Mouse (Mus musculus): ENCODE measurements at regions not wholly inside any gene's neighbourhood (a gene's known extent, or its start where the extent isn't known, plus 50 kb on each side); places are given as distances from the start of the nearest gene placed in this dataset.

GRCm38 (mm10) chr5:71381407-71381806, 166.6 kb downstream of the Cox7b2 start:
- ATAC-seq (ENCODE audit: low FRiP score) (no peak), DNase-seq (ENCODE audit: low spot score, missing footprints) (peak; percentile 10)
- Histone ChIP-seq H3K27me3 (ENCODE audit: control insufficient read depth, insufficient read depth, low read length) (no peaks in the 10 kb centered on the region), H3K4me2 (no peak overlapping the region), H3K9me3 (ENCODE audit: control insufficient read depth, low read length) (no peaks in the 10 kb centered on the region), H3K4me1 (ENCODE audit: control insufficient read depth, insufficient read depth, low read length) (no peaks in the 10 kb centered on the region), H3K9ac (ENCODE audit: low read length) (no peak overlapping the region), H3K36me3 (ENCODE audit: control insufficient read depth, insufficient read depth, low read length) (no peaks in the 10 kb centered on the region), H3K4me3 (ENCODE audit: low read depth, low read length) (no peak overlapping the region), H3K27ac (ENCODE audit: low read depth, low read length) (no peak overlapping the region)
- whole genome bisulfite sequencing, result 81% methylated on average over 2 of the region's 2 CpGs

GRCm38 (mm10) chr5:71366196-71366858, 181.7 kb downstream of the Cox7b2 start:
- H3K4me2 ChIP-seq, result no peak overlapping the region
- no peaks in the 10 kb centered on the region for H3K9me3 ChIP-seq (ENCODE audit: control insufficient read depth, low read length)
- WGBS, result 69% methylated on average over 3 of the region's 3 CpGs
- H3K27me3 ChIP-seq (ENCODE audit: control insufficient read depth, insufficient read depth, low read length), result no peaks in the 10 kb centered on the region
- H3K9ac ChIP-seq (ENCODE audit: low read length), result no peak overlapping the region
- no peaks in the 10 kb centered on the region for H3K4me1 ChIP-seq (ENCODE audit: control insufficient read depth, insufficient read depth, low read length)
- DNase-seq (ENCODE audit: low spot score, missing footprints) (peak; percentile 51), ATAC-seq (ENCODE audit: low FRiP score) (no peak)
- no peak overlapping the region for H3K4me3 ChIP-seq (ENCODE audit: low read depth, low read length)
- H3K36me3 ChIP-seq (ENCODE audit: control insufficient read depth, insufficient read depth, low read length), result no peaks in the 10 kb centered on the region
- no peak overlapping the region for H3K27ac ChIP-seq (ENCODE audit: low read depth, low read length)

- H3K4me2 ChIP-seq, result no peak overlapping the region
- DNase-seq (ENCODE audit: low spot score, missing footprints) (no peak), ATAC-seq (ENCODE audit: low FRiP score) (no peak)
- no peaks in the 10 kb centered on the region for H3K9me3 ChIP-seq (ENCODE audit: control insufficient read depth, low read length)
- WGBS, result 86% methylated on average over 3 of the region's 3 CpGs
- no peaks in the 10 kb centered on the region for H3K36me3 ChIP-seq (ENCODE audit: control insufficient read depth, insufficient read depth, low read length)
- H3K4me3 ChIP-seq (ENCODE audit: low read depth, low read length), result no peak overlapping the region
- no peaks in the 10 kb centered on the region for H3K4me1 ChIP-seq (ENCODE audit: control insufficient read depth, insufficient read depth, low read length)
- H3K27ac ChIP-seq (ENCODE audit: low read depth, low read length), result no peak overlapping the region
- H3K9ac ChIP-seq (ENCODE audit: low read length), result no peak overlapping the region
- H3K27me3 ChIP-seq (ENCODE audit: control insufficient read depth, insufficient read depth, low read length), result no peaks in the 10 kb centered on the region
Measured at GRCm38 (mm10) chr5:71341512-71341911, 206.5 kb downstream of the Cox7b2 start.

- whole genome bisulfite sequencing, result 83% methylated on average over 6 of the region's 6 CpGs
- H3K27me3 ChIP-seq (ENCODE audit: control insufficient read depth, insufficient read depth, low read length), result no peaks in the 10 kb centered on the region
- H3K4me2 ChIP-seq, result no peak overlapping the region
- H3K27ac ChIP-seq (ENCODE audit: low read depth, low read length), result no peak overlapping the region
- no peaks in the 10 kb centered on the region for H3K4me1 ChIP-seq (ENCODE audit: control insufficient read depth, insufficient read depth, low read length)
- DNase-seq (ENCODE audit: low spot score, missing footprints), result no peak
- H3K9me3 ChIP-seq (ENCODE audit: control insufficient read depth, low read length), result no peaks in the 10 kb centered on the region
- no peak for ATAC-seq (ENCODE audit: low FRiP score)
- no peaks in the 10 kb centered on the region for H3K36me3 ChIP-seq (ENCODE audit: control insufficient read depth, insufficient read depth, low read length)
- no peak overlapping the region for H3K4me3 ChIP-seq (ENCODE audit: low read depth, low read length)
- no peak overlapping the region for H3K9ac ChIP-seq (ENCODE audit: low read length)
Measured at GRCm38 (mm10) chr5:71309414-71309813, 213.8 kb upstream of the Gabra2 start.

- no peak overlapping the region for H3K4me3 ChIP-seq (ENCODE audit: low read depth, low read length)
- no peaks in the 10 kb centered on the region for H3K9me3 ChIP-seq (ENCODE audit: control insufficient read depth, low read length)
- H3K36me3 ChIP-seq (ENCODE audit: control insufficient read depth, insufficient read depth, low read length), result no peaks in the 10 kb centered on the region
- H3K9ac ChIP-seq (ENCODE audit: low read length), result no peak overlapping the region
- no peaks in the 10 kb centered on the region for H3K27me3 ChIP-seq (ENCODE audit: control insufficient read depth, insufficient read depth, low read length)
- no peaks in the 10 kb centered on the region for H3K4me1 ChIP-seq (ENCODE audit: control insufficient read depth, insufficient read depth, low read length)
- no peak overlapping the region for H3K27ac ChIP-seq (ENCODE audit: low read depth, low read length)
- ATAC-seq (ENCODE audit: low FRiP score) (no peak), DNase-seq (ENCODE audit: low spot score, missing footprints) (no peak)
- WGBS, result 72% methylated on average over 7 of the region's 7 CpGs
- H3K4me2 ChIP-seq, result no peak overlapping the region
Measured at GRCm38 (mm10) chr5:71262202-71262883, 166.7 kb upstream of the Gabra2 start.

GRCm38 (mm10) chr5:71249273-71249672, 153.6 kb upstream of the Gabra2 start:
- DNase-seq (ENCODE audit: low spot score, missing footprints) (no peak), ATAC-seq (ENCODE audit: low FRiP score) (no peak)
- 81% methylated on average over 2 of the region's 2 CpGs for whole genome bisulfite sequencing
- no peak overlapping the region for H3K4me3 ChIP-seq (ENCODE audit: low read depth, low read length)
- H3K9ac ChIP-seq (ENCODE audit: low read length), result no peak overlapping the region
- no peaks in the 10 kb centered on the region for H3K4me1 ChIP-seq (ENCODE audit: control insufficient read depth, insufficient read depth, low read length)
- no peaks in the 10 kb centered on the region for H3K9me3 ChIP-seq (ENCODE audit: control insufficient read depth, low read length)
- H3K4me2 ChIP-seq, result no peak overlapping the region
- no peaks in the 10 kb centered on the region for H3K36me3 ChIP-seq (ENCODE audit: control insufficient read depth, insufficient read depth, low read length)
- no peak overlapping the region for H3K27ac ChIP-seq (ENCODE audit: low read depth, low read length)
- H3K27me3 ChIP-seq (ENCODE audit: control insufficient read depth, insufficient read depth, low read length), result no peaks in the 10 kb centered on the region

GRCm38 (mm10) chr5:71248318-71249135, 152.9 kb upstream of the Gabra2 start:
- H3K4me1 ChIP-seq (ENCODE audit: control insufficient read depth, insufficient read depth, low read length), result no peaks in the 10 kb centered on the region
- no peak overlapping the region for H3K4me2 ChIP-seq
- no peak overlapping the region for H3K9ac ChIP-seq (ENCODE audit: low read length)
- WGBS, result 83% methylated on average over 6 of the region's 6 CpGs
- no peak overlapping the region for H3K27ac ChIP-seq (ENCODE audit: low read depth, low read length)
- no peaks in the 10 kb centered on the region for H3K27me3 ChIP-seq (ENCODE audit: control insufficient read depth, insufficient read depth, low read length)
- DNase-seq (ENCODE audit: low spot score, missing footprints) (no peak), ATAC-seq (ENCODE audit: low FRiP score) (no peak)
- H3K4me3 ChIP-seq (ENCODE audit: low read depth, low read length), result no peak overlapping the region
- H3K36me3 ChIP-seq (ENCODE audit: control insufficient read depth, insufficient read depth, low read length), result no peaks in the 10 kb centered on the region
- no peaks in the 10 kb centered on the region for H3K9me3 ChIP-seq (ENCODE audit: control insufficient read depth, low read length)

- ATAC-seq (ENCODE audit: low FRiP score) (no peak), DNase-seq (ENCODE audit: low spot score, missing footprints) (no peak)
- H3K4me3 ChIP-seq (ENCODE audit: low read depth, low read length), result no peak overlapping the region
- H3K27me3 ChIP-seq (ENCODE audit: control insufficient read depth, insufficient read depth, low read length), result no peaks in the 10 kb centered on the region
- no peak overlapping the region for H3K9ac ChIP-seq (ENCODE audit: low read length)
- no peaks in the 10 kb centered on the region for H3K9me3 ChIP-seq (ENCODE audit: control insufficient read depth, low read length)
- H3K27ac ChIP-seq (ENCODE audit: low read depth, low read length), result no peak overlapping the region
- WGBS, result 94% methylated on average over 4 of the region's 4 CpGs
- H3K4me1 ChIP-seq (ENCODE audit: control insufficient read depth, insufficient read depth, low read length), result no peaks in the 10 kb centered on the region
- H3K4me2 ChIP-seq, result no peak overlapping the region
- no peaks in the 10 kb centered on the region for H3K36me3 ChIP-seq (ENCODE audit: control insufficient read depth, insufficient read depth, low read length)
Measured at GRCm38 (mm10) chr5:71227615-71228014, 132.0 kb upstream of the Gabra2 start.

GRCm38 (mm10) chr5:71200881-71201280, 105.2 kb upstream of the Gabra2 start:
- ATAC-seq (ENCODE audit: low FRiP score) (no peak), DNase-seq (ENCODE audit: low spot score, missing footprints) (no peak)
- H3K9me3 ChIP-seq (ENCODE audit: control insufficient read depth, low read length), result no peaks in the 10 kb centered on the region
- no peaks in the 10 kb centered on the region for H3K36me3 ChIP-seq (ENCODE audit: control insufficient read depth, insufficient read depth, low read length)
- 87% methylated on average over 6 of the region's 6 CpGs for WGBS
- no peak overlapping the region for H3K4me2 ChIP-seq
- H3K9ac ChIP-seq (ENCODE audit: low read length), result no peak overlapping the region
- H3K4me1 ChIP-seq (ENCODE audit: control insufficient read depth, insufficient read depth, low read length), result no peaks in the 10 kb centered on the region
- H3K4me3 ChIP-seq (ENCODE audit: low read depth, low read length), result no peak overlapping the region
- H3K27ac ChIP-seq (ENCODE audit: low read depth, low read length), result no peak overlapping the region
- no peaks in the 10 kb centered on the region for H3K27me3 ChIP-seq (ENCODE audit: control insufficient read depth, insufficient read depth, low read length)

Measured in midbrain, embryonic 11.5 days (tissue).